Mouse (Mus musculus): ENCODE results near the gene Izumo2.

Gene Izumo2

GRCm38 (mm10) chr7:44708574-44708973 is at the start of gene Izumo2:
TSS of gene Izumo2 (plus strand) at chr7:44708742.
- no peak for DNase-seq

- peak; percentile 92 for DNase-seq
Observed at GRCm38 (mm10) chr7:44661219-44661618, 47.3 kb upstream of the Izumo2 start.

GRCm38 (mm10) chr7:44662168-44662567 is 46.4 kb upstream of the Izumo2 start:
- DNase-seq = no peak

GRCm38 (mm10) chr7:44662569-44662968 is 46.0 kb upstream of the Izumo2 start:
- DNase-seq = no peak

GRCm38 (mm10) chr7:44663546-44663945 is 45.0 kb upstream of the Izumo2 start:
- no peak for DNase-seq

- DNase-seq = no peak
Observed at GRCm38 (mm10) chr7:44664731-44665130, 43.8 kb upstream of the Izumo2 start.

- DNase-seq = no peak
Observed at GRCm38 (mm10) chr7:44666462-44666861, 42.1 kb upstream of the Izumo2 start.

GRCm38 (mm10) chr7:44667996-44668738 is 40.4 kb upstream of the Izumo2 start:
- no peak for DNase-seq

- no peak for DNase-seq
Observed at GRCm38 (mm10) chr7:44669103-44669502, 39.4 kb upstream of the Izumo2 start.

- DNase-seq = peak; percentile 98
Observed at GRCm38 (mm10) chr7:44670803-44671202, 37.7 kb upstream of the Izumo2 start, which contains the start of gene Myh14. TSS of gene Myh14 (minus strand) at chr7:44670843.

GRCm38 (mm10) chr7:44672193-44672592 is 36.3 kb upstream of the Izumo2 start:
- DNase-seq = no peak

GRCm38 (mm10) chr7:44674511-44674910 is 34.0 kb upstream of the Izumo2 start:
- no peak for DNase-seq

- no peak for DNase-seq
Observed at GRCm38 (mm10) chr7:44675171-44675570, 33.4 kb upstream of the Izumo2 start.

- no peak for DNase-seq
Observed at GRCm38 (mm10) chr7:44676126-44676525, 32.4 kb upstream of the Izumo2 start.

GRCm38 (mm10) chr7:44676611-44677010 is 31.9 kb upstream of the Izumo2 start:
- peak; percentile 80 for DNase-seq

GRCm38 (mm10) chr7:44683656-44684055 is 24.9 kb upstream of the Izumo2 start:
- DNase-seq = no peak

- no peak for DNase-seq
Observed at GRCm38 (mm10) chr7:44685531-44686402, 22.8 kb upstream of the Izumo2 start.

- no peak for DNase-seq
Observed at GRCm38 (mm10) chr7:44688890-44689289, 19.7 kb upstream of the Izumo2 start.

- DNase-seq = no peak
Observed at GRCm38 (mm10) chr7:44689331-44689730, 19.2 kb upstream of the Izumo2 start.

- no peak for DNase-seq
Observed at GRCm38 (mm10) chr7:44693427-44694175, 14.9 kb upstream of the Izumo2 start.

GRCm38 (mm10) chr7:44695223-44695622 is 13.3 kb upstream of the Izumo2 start:
- DNase-seq = no peak

- no peak for DNase-seq
Observed at GRCm38 (mm10) chr7:44697191-44697710, 11.3 kb upstream of the Izumo2 start.

- no peak for DNase-seq
Observed at GRCm38 (mm10) chr7:44697980-44698379, 10.6 kb upstream of the Izumo2 start.
